Mouse (Mus musculus): Measurements from ENCODE around the gene Bcr.

GRCm38 (mm10) chr10:75231876-75232275, 171.5 kb downstream of the Bcr start:
- TF ChIP-seq CTCF (IDR thresholded peaks at IDR 0.05; ENCODE audit: borderline replicate concordance, insufficient read depth, low read length) (no peak), POLR2A (IDR thresholded peaks at IDR 0.05; ENCODE audit: low read depth, low read length) (no peak)
